Mouse (Mus musculus): ENCODE data around the gene Cdrt4.

GRCm38 (mm10) chr11:62990811-62991210 is 39.8 kb downstream of the Cdrt4 start:
- TF ChIP-seq POLR2A (IDR thresholded peaks at IDR 0.05; ENCODE audit: borderline replicate concordance, control insufficient read depth, low read depth, low read length) (no peak), CTCF (IDR thresholded peaks at IDR 0.05; ENCODE audit: control insufficient read depth, insufficient read depth, low read length) (no peak)
